Mouse (Mus musculus): Measurements from ENCODE around the gene Tnfsf9. TPM values are rescaled to one million over a fixed set of nuclear protein-coding genes. Genes with fewer than 3 reads are reported as not detected.

The Tnfsf9 gene
- polyA plus RNA-seq, 1 experiment: 2.7 TPM

GRCm38 (mm10) chr17:57078336-57078735, 26.8 kb upstream of the Tnfsf9 start, which contains the start of gene Dennd1c:
Dennd1c (minus strand) TSS chr17:57078514.
- 7% methylated on average over 6 of the region's 6 CpGs for WGBS
- H3K4me1 ChIP-seq (ENCODE audit: control insufficient read depth, insufficient read depth, insufficient read length): peaks cover 25% of the 10 kb centered on the region; the same call in 1 of the 2 replicates
- peak within 1 kb of the TSS; percentile 76 for H3K4me3 ChIP-seq (ENCODE audit: extremely low read depth, insufficient read depth, insufficient read length)
- no peaks in the 10 kb centered on the region for H3K27me3 ChIP-seq (ENCODE audit: control insufficient read depth, insufficient read depth, low read length)
- peak within 1 kb of the TSS; percentile 93 for H3K27ac ChIP-seq (ENCODE audit: insufficient read depth, low read length)
- peak; percentile 64 to 76 for DNase-seq (ENCODE audit: low read depth in 1 of 2, low spot score in 2 of 2)
- H3K36me3 ChIP-seq (ENCODE audit: control insufficient read depth, insufficient read depth, low read length): peaks cover 13% of the 10 kb centered on the region
- TF ChIP-seq CTCF (IDR thresholded peaks at IDR 0.05; ENCODE audit: extremely low read depth, insufficient read depth, insufficient read length, insufficient replicate concordance) (no peak), POLR2A (IDR thresholded peaks at IDR 0.05; ENCODE audit: low read depth, low read length) (peak; percentile 84)

DNA sequence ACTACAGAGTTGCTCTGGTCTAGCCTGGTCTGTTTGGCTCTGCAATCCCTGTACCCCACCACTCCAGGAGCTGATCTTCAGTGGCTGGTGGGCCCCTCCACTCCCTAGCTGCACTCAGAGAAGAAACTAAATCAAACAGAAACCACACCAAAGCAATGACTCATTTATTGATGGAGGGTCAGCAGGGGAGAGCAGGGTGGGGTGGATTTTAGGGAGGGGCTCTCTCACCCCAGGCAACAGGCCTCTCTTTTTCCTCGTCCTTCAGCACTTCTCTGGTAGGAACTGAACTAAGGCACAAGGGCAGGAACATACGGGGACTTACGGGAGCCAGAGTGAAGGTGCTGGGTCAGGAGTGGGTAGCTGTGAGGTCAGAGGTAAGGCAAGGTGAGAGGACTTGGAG, 25.2 kb upstream of the Tnfsf9 start:
- no peak overlapping the region for H3K4me3 ChIP-seq (ENCODE audit: extremely low read depth, insufficient read depth, insufficient read length)
- no peak overlapping the region for H3K27ac ChIP-seq (ENCODE audit: insufficient read depth, low read length)
- H3K36me3 ChIP-seq (ENCODE audit: control insufficient read depth, insufficient read depth, low read length): peaks cover 4% of the 10 kb centered on the region; the same call in 1 of the 2 replicates
- H3K27me3 ChIP-seq (ENCODE audit: control insufficient read depth, insufficient read depth, low read length): no peaks in the 10 kb centered on the region
- no peak for DNase-seq (ENCODE audit: low read depth in 1 of 2, low spot score in 2 of 2)
- peaks cover 22% of the 10 kb centered on the region; the same call in 1 of the 2 replicates for H3K4me1 ChIP-seq (ENCODE audit: control insufficient read depth, insufficient read depth, insufficient read length)
- TF ChIP-seq POLR2A (IDR thresholded peaks at IDR 0.05; ENCODE audit: low read depth, low read length): no peak
- no peak for TF ChIP-seq CTCF (IDR thresholded peaks at IDR 0.05; ENCODE audit: extremely low read depth, insufficient read depth, insufficient read length, insufficient replicate concordance)
- WGBS: 74% methylated on average over 3 of the region's 3 CpGs

DNA sequence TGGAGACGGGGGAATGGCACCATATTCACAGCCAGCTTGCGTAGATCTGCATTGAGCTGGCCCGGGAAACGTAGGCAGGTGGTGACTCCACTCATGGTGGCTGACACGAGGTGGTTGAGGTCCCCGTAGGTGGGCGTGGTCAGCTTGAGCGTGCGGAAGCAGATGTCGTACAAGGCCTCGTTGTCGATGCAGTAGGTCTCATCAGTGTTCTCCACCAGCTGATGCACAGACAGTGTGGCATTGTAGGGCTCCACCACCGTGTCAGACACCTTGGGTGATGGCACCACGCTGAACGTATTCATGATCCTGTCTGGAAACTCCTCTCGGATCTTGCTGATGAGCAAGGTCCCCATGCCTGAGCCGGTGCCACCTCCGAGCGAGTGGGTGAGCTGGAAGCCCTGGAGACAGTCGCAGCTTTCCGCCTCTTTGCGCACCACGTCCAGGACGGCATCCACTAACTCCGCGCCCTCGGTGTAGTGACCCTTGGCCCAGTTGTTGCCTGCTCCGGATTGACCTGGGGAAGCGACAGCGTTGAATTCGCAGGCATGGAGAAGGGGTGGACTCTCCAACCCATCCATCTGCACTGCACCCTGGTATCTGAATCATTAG, 23.8 kb upstream of the Tnfsf9 start:
- H3K27me3 ChIP-seq (ENCODE audit: control insufficient read depth, insufficient read depth, low read length): no peaks in the 10 kb centered on the region
- 95% methylated on average over 31 of the region's 31 CpGs for WGBS
- no peak overlapping the region for H3K27ac ChIP-seq (ENCODE audit: insufficient read depth, low read length)
- DNase-seq (ENCODE audit: low read depth in 1 of 2, low spot score in 2 of 2): no peak
- no peak for TF ChIP-seq CTCF (IDR thresholded peaks at IDR 0.05; ENCODE audit: extremely low read depth, insufficient read depth, insufficient read length, insufficient replicate concordance)
- no peak for TF ChIP-seq POLR2A (IDR thresholded peaks at IDR 0.05; ENCODE audit: low read depth, low read length)
- peaks cover 18% of the 10 kb centered on the region; the same call in 1 of the 2 replicates for H3K4me1 ChIP-seq (ENCODE audit: control insufficient read depth, insufficient read depth, insufficient read length)
- H3K4me3 ChIP-seq (ENCODE audit: extremely low read depth, insufficient read depth, insufficient read length): no peak overlapping the region
- H3K36me3 ChIP-seq (ENCODE audit: control insufficient read depth, insufficient read depth, low read length): peaks cover 2% of the 10 kb centered on the region; the same call in 1 of the 2 replicates

GRCm38 (mm10) chr17:57082481-57082880, 22.6 kb upstream of the Tnfsf9 start:
- no peak overlapping the region for H3K4me3 ChIP-seq (ENCODE audit: extremely low read depth, insufficient read depth, insufficient read length)
- no peak overlapping the region for H3K27ac ChIP-seq (ENCODE audit: insufficient read depth, low read length)
- no peak for DNase-seq (ENCODE audit: low read depth in 1 of 2, low spot score in 2 of 2)
- H3K27me3 ChIP-seq (ENCODE audit: control insufficient read depth, insufficient read depth, low read length): no peaks in the 10 kb centered on the region
- 85% methylated on average over 5 of the region's 5 CpGs for WGBS
- peaks cover 2% of the 10 kb centered on the region; the same call in 1 of the 2 replicates for H3K36me3 ChIP-seq (ENCODE audit: control insufficient read depth, insufficient read depth, low read length)
- TF ChIP-seq POLR2A (IDR thresholded peaks at IDR 0.05; ENCODE audit: low read depth, low read length): no peak
- TF ChIP-seq CTCF (IDR thresholded peaks at IDR 0.05; ENCODE audit: extremely low read depth, insufficient read depth, insufficient read length, insufficient replicate concordance): no peak
- H3K4me1 ChIP-seq (ENCODE audit: control insufficient read depth, insufficient read depth, insufficient read length): peaks cover 8% of the 10 kb centered on the region; the same call in 1 of the 2 replicates

DNA sequence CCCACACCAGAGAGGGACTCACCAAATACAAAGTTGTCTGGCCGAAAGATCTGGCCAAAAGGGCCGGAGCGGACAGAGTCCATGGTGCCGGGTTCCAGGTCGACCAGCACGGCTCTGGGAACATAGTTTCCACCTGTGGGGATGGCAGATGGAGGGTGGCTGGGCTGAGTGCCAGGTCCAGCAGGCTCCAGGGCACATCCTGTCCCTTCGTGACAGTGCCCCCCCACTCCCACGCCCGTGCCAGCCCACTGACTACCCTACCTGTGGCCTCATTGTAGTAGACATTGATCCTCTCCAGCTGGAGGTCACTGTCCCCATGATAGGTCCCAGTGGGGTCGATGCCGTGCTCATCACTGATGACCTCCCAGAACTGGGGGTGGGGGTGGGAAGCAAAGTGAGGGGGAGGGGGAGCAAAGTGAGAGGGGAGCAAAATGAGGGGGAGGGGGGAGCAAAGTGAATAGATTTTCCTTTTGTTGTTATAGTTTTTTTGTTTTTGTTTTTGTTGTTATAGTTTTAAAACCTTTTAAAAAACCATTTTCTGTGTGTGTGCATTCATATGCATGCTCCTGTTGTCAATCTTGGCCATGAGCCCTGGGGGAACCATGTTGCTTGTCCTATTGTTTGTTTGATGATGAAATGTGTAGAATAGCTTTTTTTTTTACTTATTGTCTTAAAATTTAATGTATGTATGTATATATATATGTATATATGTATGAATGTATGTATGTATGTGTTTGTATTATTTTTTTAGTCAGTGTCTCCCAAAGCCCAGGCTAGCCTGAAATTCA, 19.0 kb upstream of the Tnfsf9 start:
- peaks cover 1% of the 10 kb centered on the region; the same call in 1 of the 2 replicates for H3K36me3 ChIP-seq (ENCODE audit: control insufficient read depth, insufficient read depth, low read length)
- H3K4me1 ChIP-seq (ENCODE audit: control insufficient read depth, insufficient read depth, insufficient read length): no peaks in the 10 kb centered on the region
- no peaks in the 10 kb centered on the region for H3K27me3 ChIP-seq (ENCODE audit: control insufficient read depth, insufficient read depth, low read length)
- TF ChIP-seq CTCF (IDR thresholded peaks at IDR 0.05; ENCODE audit: extremely low read depth, insufficient read depth, insufficient read length, insufficient replicate concordance) (no peak), POLR2A (IDR thresholded peaks at IDR 0.05; ENCODE audit: low read depth, low read length) (no peak)
- H3K27ac ChIP-seq (ENCODE audit: insufficient read depth, low read length): no peak overlapping the region
- 89% methylated on average over 11 of the region's 11 CpGs for WGBS
- H3K4me3 ChIP-seq (ENCODE audit: extremely low read depth, insufficient read depth, insufficient read length): no peak overlapping the region
- no peak for DNase-seq (ENCODE audit: low read depth in 1 of 2, low spot score in 2 of 2)

GRCm38 (mm10) chr17:57087049-57087832, 17.9 kb upstream of the Tnfsf9 start, which contains the start of gene Tubb4a:
Tubb4a (minus strand) TSS chr17:57087782.
- Histone ChIP-seq H3K27ac (ENCODE audit: insufficient read depth, low read length) (no peak within 1 kb of the TSS), H3K27me3 (ENCODE audit: control insufficient read depth, insufficient read depth, low read length) (no peaks in the 10 kb centered on the region), H3K36me3 (ENCODE audit: control insufficient read depth, insufficient read depth, low read length) (no peaks in the 10 kb centered on the region), H3K4me3 (ENCODE audit: extremely low read depth, insufficient read depth, insufficient read length) (no peak within 1 kb of the TSS), H3K4me1 (ENCODE audit: control insufficient read depth, insufficient read depth, insufficient read length) (no peaks in the 10 kb centered on the region)
- WGBS: 39% methylated on average over 31 of the region's 31 CpGs
- DNase-seq (ENCODE audit: low read depth in 1 of 2, low spot score in 2 of 2): no peak
- TF ChIP-seq CTCF (IDR thresholded peaks at IDR 0.05; ENCODE audit: extremely low read depth, insufficient read depth, insufficient read length, insufficient replicate concordance) (no peak), POLR2A (IDR thresholded peaks at IDR 0.05; ENCODE audit: low read depth, low read length) (no peak)
